Mouse (Mus musculus) MEL (cell line): ENCODE measurements at regions not wholly inside any gene's neighbourhood (a gene's known extent, or its start where the extent isn't known, plus 50 kb on each side); places are given as distances from the start of the nearest gene placed in this dataset.

Experiments
- BHLHE40 ChIP-seq: IDR thresholded peaks from 2 replicates; pipeline ENCODE4 v1.6.1; 2012; ENCODE audit warnings: low read depth, mild to moderate bottlenecking, inconsistent platforms, low read length, improper control_type of control experiment, borderline replicate concordance
- CTCF ChIP-seq, 3 experiments: IDR thresholded peaks in 2 of 3; conservative IDR thresholded peaks in 1 of 3; 2 replicates each; pipeline ENCODE4 v1.5.1; 2011 to 2012; ENCODE audit warnings: low read length in 3 of 3, low read depth in 2 of 3, mild to moderate bottlenecking in 2 of 3, improper control_type of control experiment in 1 of 3, inconsistent platforms in 1 of 3, mixed read lengths in 1 of 3, moderate library complexity in 1 of 3; ENCODE audit not compliant: control insufficient read depth in 1 of 3, insufficient read depth in 1 of 3, poor library complexity in 1 of 3, severe bottlenecking in 1 of 3
- EP300 ChIP-seq, 2 experiments: IDR thresholded peaks; 2 replicates each; pipeline ENCODE4 v1.6.1; 2011; ENCODE audit warnings: improper control_type of control experiment in 2 of 2, low read length in 2 of 2, low read depth in 1 of 2, mild to moderate bottlenecking in 1 of 2
- GABPA ChIP-seq: IDR thresholded peaks from 2 replicates; pipeline ENCODE4 v1.6.1; 2012; ENCODE audit warnings: low read depth, mild to moderate bottlenecking, inconsistent platforms, low read length, improper control_type of control experiment, moderate library complexity
- KAT2A ChIP-seq: conservative IDR thresholded peaks from 2 replicates; pipeline ENCODE4 v1.6.1; 2012; ENCODE audit warnings: low read depth, low read length, improper control_type of control experiment, inconsistent platforms
- MAX ChIP-seq: IDR thresholded peaks from 2 replicates; pipeline ENCODE4 v1.6.1; 2011; ENCODE audit warnings: low read length, improper control_type of control experiment
- MXI1 ChIP-seq: IDR thresholded peaks from 2 replicates; pipeline ENCODE4 v1.6.1; 2011; ENCODE audit warnings: mild to moderate bottlenecking, low read depth, low read length, improper control_type of control experiment
- NELFE ChIP-seq: IDR thresholded peaks from 2 replicates; pipeline ENCODE4 v1.6.1; 2011; ENCODE audit warnings: low read depth, low read length, improper control_type of control experiment
- POLR2A ChIP-seq, 2 experiments: IDR thresholded peaks; 2 replicates each; pipeline ENCODE4 v1.6.1; 2011 to 2012; ENCODE audit warnings: low read length in 2 of 2, mild to moderate bottlenecking in 2 of 2, control low read depth in 1 of 2, improper control_type of control experiment in 1 of 2, low read depth in 1 of 2, moderate library complexity in 1 of 2; ENCODE audit not compliant: control insufficient read depth in 1 of 2, insufficient read depth in 1 of 2, poor library complexity in 1 of 2
- POLR2AphosphoS2 ChIP-seq: IDR thresholded peaks from 2 replicates; pipeline ENCODE4 v1.6.1; 2011; ENCODE audit warnings: low read length, improper control_type of control experiment
- TBP ChIP-seq: IDR thresholded peaks from 2 replicates; pipeline ENCODE4 v1.8.0; 2011; ENCODE audit warnings: low read depth, low read length, improper control_type of control experiment

GRCm38 (mm10) chr5:133999698-134000097, 99.8 kb upstream of the Castor2 start:
- TF ChIP-seq POLR2AphosphoS2 (no peak), MAX (no peak), CTCF (IDR thresholded peaks at IDR 0.05 in 2 of 3, conservative IDR thresholded peaks at IDR 0.05 in 1 of 3; ENCODE audit: control insufficient read depth in 1 of 3, insufficient read depth in 1 of 3, low read depth in 2 of 3, low read length in 3 of 3, poor library complexity in 1 of 3, severe bottlenecking in 1 of 3) (no peak), BHLHE40 (no peak), POLR2A (IDR thresholded peaks at IDR 0.05; ENCODE audit: control insufficient read depth in 1 of 2, insufficient read depth in 1 of 2, low read depth in 1 of 2, low read length in 2 of 2, poor library complexity in 1 of 2) (no peak), NELFE (no peak), KAT2A (no peak), MXI1 (no peak), EP300 (IDR thresholded peaks at IDR 0.05; ENCODE audit: low read depth in 1 of 2, low read length in 2 of 2) (no peak), TBP (no peak), GABPA (no peak)
